Mouse (Mus musculus) ES-E14 (cell line): ENCODE data around the gene Pcdh15.

ENCODE experiments used
- CHD2 ChIP-seq: IDR thresholded peaks from 2 replicates; pipeline ENCODE4 v1.6.1; 2014; ENCODE audit warnings: mild to moderate bottlenecking, low read depth, low read length, inconsistent platforms
- ZC3H11A ChIP-seq: IDR thresholded peaks from 2 replicates; pipeline ENCODE4 v1.6.1; 2012; ENCODE audit warnings: low read depth, mild to moderate bottlenecking, inconsistent platforms, low read length, borderline replicate concordance
- ZNF384 ChIP-seq: IDR thresholded peaks from 2 replicates; pipeline ENCODE4 v1.6.1; 2012; ENCODE audit warnings: low read depth, low read length, inconsistent platforms

GRCm38 (mm10) chr10:73725566-73726240, 626.6 kb downstream of the Pcdh15 start:
- TF ChIP-seq ZNF384 = no peak
- no peak for TF ChIP-seq ZC3H11A
- no peak for TF ChIP-seq CHD2
